Mouse (Mus musculus) liver, embryonic 14.5 days (tissue): Measurements from ENCODE around the gene Hectd4.

Experiments
- CTCF ChIP-seq: IDR thresholded peaks from 2 replicates; pipeline ENCODE4 v1.5.1; 2016; ENCODE audit warnings: antibody characterized with exemption, low read depth, control low read depth
- EP300 ChIP-seq: IDR thresholded peaks from 2 replicates; pipeline ENCODE4 v1.6.1; 2016; ENCODE audit warnings: antibody characterized with exemption, low read depth

GRCm38 (mm10) chr5:121233726-121234125, 13.7 kb downstream of the Hectd4 start:
- no peak for TF ChIP-seq CTCF
- peak; percentile 76 for TF ChIP-seq EP300
